Comparison of ENCODE assay signal across 11 mouse cellular contexts in genomic region chr15:77802992-77803391, GRCm38 (mm10). TPM values are rescaled to one million over a fixed set of nuclear protein-coding genes. Genes with fewer than 3 reads are reported as not detected.
A peak's percentile ranks its signal among the peaks of the same experiment; 100 is the strongest.
DNase-seq lines count a peak whose midpoint lies in the region; ATAC-seq and TF ChIP-seq lines count a peak whose summit lies in the region.
"Had no signal": no experiment of that assay in that cellular context is flagged by ENCODE, and none has a peak within 500 bp of the region (broad histone marks: within the 10 kb centered on the region; RNA-seq: fewer than 3 reads in every experiment).

No protein-coding gene starts in this region.

- WGBS in intestine, embryonic 16.5 days = 73% methylated on average over 4 of the region's 4 CpGs
- 67% methylated on average over 4 of the region's 4 CpGs for WGBS in intestine, embryonic 15.5 days
- 77% methylated on average over 4 of the region's 4 CpGs for WGBS in liver, embryonic 11.5 days

- no peaks in the 10 kb centered on the region for H3K9me3 ChIP-seq in intestine, embryonic 16.5 days (ENCODE audit: control insufficient read depth, low read length)
- H3K9me3 ChIP-seq in intestine, embryonic 15.5 days = no peaks in the 10 kb centered on the region
- H3K9me3 ChIP-seq in ES-Bruce4 (replicated peaks; ENCODE audit: control insufficient read depth, insufficient read depth, low read length, poor library complexity, severe bottlenecking) = no peaks in the 10 kb centered on the region
- no peaks in the 10 kb centered on the region for H3K9me3 ChIP-seq in liver, embryonic 11.5 days (ENCODE audit: control insufficient read depth, low read length)
- H3K9me3 ChIP-seq: liver, embryonic 13.5 days had no signal

- no peak for TF ChIP-seq POLR2A in ES-Bruce4 (IDR thresholded peaks at IDR 0.05; ENCODE audit: insufficient read depth, low read length)

- H3K27me3 ChIP-seq in intestine, embryonic 16.5 days (replicated peaks; ENCODE audit: control insufficient read depth, insufficient read depth, low read length) = no peaks in the 10 kb centered on the region
- no peaks in the 10 kb centered on the region for H3K27me3 ChIP-seq in intestine, embryonic 15.5 days (replicated peaks)
- no peaks in the 10 kb centered on the region for H3K27me3 ChIP-seq in ES-Bruce4 (ENCODE audit: control insufficient read depth, insufficient read depth, low read length, poor library complexity, severe bottlenecking)
- no peaks in the 10 kb centered on the region for H3K27me3 ChIP-seq in liver, embryonic 11.5 days (replicated peaks; ENCODE audit: control insufficient read depth, insufficient read depth, low read length)
- H3K27me3 ChIP-seq: liver, embryonic 13.5 days had no signal

- H3K36me3 ChIP-seq in intestine, embryonic 16.5 days (ENCODE audit: control insufficient read depth, insufficient read depth, low read length) = peaks cover 29% of the 10 kb centered on the region
- peaks cover 41% of the 10 kb centered on the region for H3K36me3 ChIP-seq in intestine, embryonic 15.5 days
- peaks cover 27% of the 10 kb centered on the region for H3K36me3 ChIP-seq in ES-Bruce4 (ENCODE audit: control insufficient read depth, insufficient read depth, low read length, poor library complexity, severe bottlenecking)
- H3K36me3 ChIP-seq in liver, embryonic 11.5 days (ENCODE audit: control insufficient read depth, insufficient read depth, low read length) = peaks cover 32% of the 10 kb centered on the region

- ATAC-seq in CD4-positive, CD25-positive, alpha-beta regulatory T cell, adult 4 months = no peak
- ATAC-seq in intestine, embryonic 16.5 days = no peak
- no peak for ATAC-seq in intestine, embryonic 15.5 days
- ATAC-seq in liver, embryonic 11.5 days (replicated peaks; ENCODE audit: low FRiP score) = no peak
- ATAC-seq: activated CD4-positive, CD25-positive, alpha-beta regulatory T cell, adult 4 months had no signal

- H3K9ac ChIP-seq in intestine, embryonic 16.5 days (ENCODE audit: low read depth, low read length) = no peak overlapping the region
- H3K9ac ChIP-seq in intestine, embryonic 15.5 days = no peak overlapping the region
- no peak overlapping the region for H3K9ac ChIP-seq in ES-Bruce4 (ENCODE audit: low read depth, poor library complexity, severe bottlenecking)
- H3K9ac ChIP-seq in liver, embryonic 11.5 days (ENCODE audit: low read depth, low read length) = peak overlapping the region; percentile 6; the same call in 1 of the 2 replicates
- H3K9ac ChIP-seq: liver, embryonic 13.5 days had no signal

- no peak overlapping the region for H3K4me2 ChIP-seq in intestine, embryonic 16.5 days (ENCODE audit: low read depth, low read length)
- no peak overlapping the region for H3K4me2 ChIP-seq in intestine, embryonic 15.5 days (replicated peaks)
- H3K4me2 ChIP-seq in liver, embryonic 11.5 days = no peak overlapping the region
- H3K4me2 ChIP-seq: liver, embryonic 13.5 days had no signal

- peaks cover 64% of the 10 kb centered on the region for H3K4me1 ChIP-seq in intestine, embryonic 16.5 days (ENCODE audit: control insufficient read depth, insufficient read depth, low read length)
- H3K4me1 ChIP-seq in intestine, embryonic 15.5 days (replicated peaks) = peaks cover 48% of the 10 kb centered on the region
- H3K4me1 ChIP-seq in ES-Bruce4 (ENCODE audit: control insufficient read depth, insufficient read depth, low read length) = peaks cover 9% of the 10 kb centered on the region
- H3K4me1 ChIP-seq in liver, embryonic 11.5 days (replicated peaks; ENCODE audit: control insufficient read depth, insufficient read depth, low read length) = peaks cover 55% of the 10 kb centered on the region

- no peak for TF ChIP-seq EP300 in ES-Bruce4 (IDR thresholded peaks at IDR 0.05; ENCODE audit: insufficient read depth, low read depth, low read length)

- H3K27ac ChIP-seq in intestine, embryonic 16.5 days (ENCODE audit: low read length) = 0 out of 2 replicates have a peak overlapping the region, but pooled peaks have one; percentile 14
- H3K27ac ChIP-seq in intestine, embryonic 15.5 days = no peak overlapping the region
- H3K27ac ChIP-seq in ES-Bruce4 (ENCODE audit: insufficient read depth, low read length) = 0 out of 2 replicates have a peak overlapping the region, but pooled peaks have one; percentile 9
- no peak overlapping the region; the same call in 1 of the 2 replicates for H3K27ac ChIP-seq in liver, embryonic 11.5 days (ENCODE audit: low read depth, low read length)
- H3K27ac ChIP-seq: liver, embryonic 13.5 days had no signal

- TF ChIP-seq CTCF in ES-Bruce4 (IDR thresholded peaks at IDR 0.05; ENCODE audit: low read depth, low read length) = peak; percentile 43

- peak; percentile 64 for DNase-seq in CD4-positive, CD25-positive, alpha-beta regulatory T cell, adult 2 months (ENCODE audit: low read depth, low spot score)
- DNase-seq in liver, embryonic 11.5 days (ENCODE audit: low spot score) = no peak
- DNase-seq in urinary bladder, adult 18-20 months (ENCODE audit: low spot score in 2 of 2) = no peak
- DNase-seq in right cerebral cortex, postnatal 4 days = no peak
- DNase-seq: cerebellum, postnatal 36 days; liver, embryonic 13.5 days had no signal

- H3K4me3 ChIP-seq in intestine, embryonic 16.5 days (ENCODE audit: low read length) = no peak overlapping the region
- no peak overlapping the region for H3K4me3 ChIP-seq in intestine, embryonic 15.5 days (replicated peaks)
- no peak overlapping the region for H3K4me3 ChIP-seq in ES-Bruce4 (ENCODE audit: low read depth, low read length)
- H3K4me3 ChIP-seq in liver, embryonic 11.5 days (ENCODE audit: low read depth, low read length) = no peak overlapping the region
- H3K4me3 ChIP-seq: liver, embryonic 13.5 days had no signal

RNA-seq across cellular contexts. Expression of gene Myh9, which starts 39.0 kb away (rescaled TPM):
- 100 to 1,000 TPM; 206 to 220 TPM for polyA plus RNA-seq in CD4-positive, CD25-positive, alpha-beta regulatory T cell, adult 4 months (2017; shearing (Covaris generic))
- polyA plus RNA-seq in intestine, embryonic 16.5 days (2015; fragmentation: Nextera tagmentation; extraction: Ambion mirVana) = 39.1 and 43.8 TPM in 2 replicates
- polyA plus RNA-seq in intestine, embryonic 15.5 days (2015; fragmentation: Nextera tagmentation; extraction: Ambion mirVana) = 51.6 and 52.9 TPM in 2 replicates
- 584 and 601 TPM in 2 replicates for polyA plus RNA-seq in ES-Bruce4 (2011; ENCODE audit: insufficient read depth, insufficient read length, low read depth, missing spikeins)
- 49.8 and 53.0 TPM in 2 replicates for polyA plus RNA-seq in liver, embryonic 11.5 days (2014; fragmentation: Nextera tagmentation; extraction: Ambion mirVana)

RNA-seq across cellular contexts. Expression of gene Apol8, which starts 46.2 kb away (rescaled TPM):
- polyA plus RNA-seq in CD4-positive, CD25-positive, alpha-beta regulatory T cell, adult 4 months (2017; shearing (Covaris generic)) = not detected
- 0.21 and 0.34 TPM in 2 replicates for polyA plus RNA-seq in intestine, embryonic 16.5 days (2015; fragmentation: Nextera tagmentation; extraction: Ambion mirVana)
- 0.18 and 0.35 TPM in 2 replicates for polyA plus RNA-seq in intestine, embryonic 15.5 days (2015; fragmentation: Nextera tagmentation; extraction: Ambion mirVana)
- 1.4 and 1.9 TPM in 2 replicates for polyA plus RNA-seq in ES-Bruce4 (2011; ENCODE audit: insufficient read depth, insufficient read length, low read depth, missing spikeins)
- polyA plus RNA-seq in liver, embryonic 11.5 days (2014; fragmentation: Nextera tagmentation; extraction: Ambion mirVana) = 2.9 and 3.2 TPM in 2 replicates
- polyA plus RNA-seq: activated CD4-positive, CD25-positive, alpha-beta regulatory T cell, adult 4 months had no signal

Comparison
In these comparisons a context has a peak if more than half of its experiments do, and no peak if none do; other contexts are left out.
1. H3K27ac ChIP-seq: peak in intestine, embryonic 16.5 days (single experiment) and ES-Bruce4 (single experiment); none in intestine, embryonic 15.5 days (single experiment) and liver, embryonic 11.5 days (single experiment).